Mouse (Mus musculus): ENCODE measurements around the gene Dcaf7.
"Not testable (repeated sequence)": the region's sequence is repeated elsewhere in the genome, so short reads cannot be mapped to it uniquely, and the experiment has no call there.

The Dcaf7 gene

GRCm38 (mm10) chr11:106036548-106037417 lies at the start of gene Dcaf7:
Gene Dcaf7 (plus strand): TSS chr11:106036872.
- in situ Hi-C loops (cut with MboI; ENCODE audit: low pct_unique_long_range_greater_than_20kb in 1 of 2, low sequenced_read_pairs in 2 of 2, unreplicated experiment in 1 of 2): no loop called here

- in situ Hi-C loops (cut with MboI; ENCODE audit: low pct_unique_long_range_greater_than_20kb in 1 of 2, low sequenced_read_pairs in 2 of 2, unreplicated experiment in 1 of 2): no loop called here
Measured at GRCm38 (mm10) chr11:105987446-105987845, 49.2 kb upstream of the Dcaf7 start.

- in situ Hi-C loops (cut with MboI; ENCODE audit: low pct_unique_long_range_greater_than_20kb in 1 of 2, low sequenced_read_pairs in 2 of 2, unreplicated experiment in 1 of 2): no loop called here
Measured at GRCm38 (mm10) chr11:105989446-105989845, 47.2 kb upstream of the Dcaf7 start.

GRCm38 (mm10) chr11:105990231-105990630 lies 46.4 kb upstream of the Dcaf7 start:
- in situ Hi-C loops (cut with MboI; ENCODE audit: low pct_unique_long_range_greater_than_20kb in 1 of 2, low sequenced_read_pairs in 2 of 2, unreplicated experiment in 1 of 2): no loop called here

- in situ Hi-C loops (cut with MboI; ENCODE audit: low pct_unique_long_range_greater_than_20kb in 1 of 2, low sequenced_read_pairs in 2 of 2, unreplicated experiment in 1 of 2): no loop called here
Measured at GRCm38 (mm10) chr11:105994375-105994774, 42.3 kb upstream of the Dcaf7 start, which contains the start of gene Ace3. Gene Ace3 (plus strand): TSS chr11:105994675.

GRCm38 (mm10) chr11:106000062-106000461 lies 36.6 kb upstream of the Dcaf7 start:
- in situ Hi-C loops (cut with MboI; ENCODE audit: low pct_unique_long_range_greater_than_20kb in 1 of 2, low sequenced_read_pairs in 2 of 2, unreplicated experiment in 1 of 2): no loop called here

- in situ Hi-C loops (cut with MboI; ENCODE audit: low pct_unique_long_range_greater_than_20kb in 1 of 2, low sequenced_read_pairs in 2 of 2, unreplicated experiment in 1 of 2): no loop called here
Measured at GRCm38 (mm10) chr11:106001718-106002117, 35.0 kb upstream of the Dcaf7 start.

GRCm38 (mm10) chr11:106004576-106004975 lies 32.1 kb upstream of the Dcaf7 start:
- in situ Hi-C loops (cut with MboI; ENCODE audit: low pct_unique_long_range_greater_than_20kb in 1 of 2, low sequenced_read_pairs in 2 of 2, unreplicated experiment in 1 of 2): no loop called here

- in situ Hi-C loops (cut with MboI; ENCODE audit: low pct_unique_long_range_greater_than_20kb in 1 of 2, low sequenced_read_pairs in 2 of 2, unreplicated experiment in 1 of 2): no loop called here
Measured at GRCm38 (mm10) chr11:106005970-106006369, 30.7 kb upstream of the Dcaf7 start.

GRCm38 (mm10) chr11:106007821-106008220 lies 28.9 kb upstream of the Dcaf7 start, which contains the start of gene Kcnh6:
Gene Kcnh6 (plus strand): TSS chr11:106008124.
- in situ Hi-C loops (cut with MboI; ENCODE audit: low pct_unique_long_range_greater_than_20kb in 1 of 2, low sequenced_read_pairs in 2 of 2, unreplicated experiment in 1 of 2): no loop called here

GRCm38 (mm10) chr11:106012711-106013110 lies 24.0 kb upstream of the Dcaf7 start:
- in situ Hi-C loops (cut with MboI; ENCODE audit: low pct_unique_long_range_greater_than_20kb in 1 of 2, low sequenced_read_pairs in 2 of 2, unreplicated experiment in 1 of 2): no loop called here

- in situ Hi-C loops (cut with MboI; ENCODE audit: low pct_unique_long_range_greater_than_20kb in 1 of 2, low sequenced_read_pairs in 2 of 2, unreplicated experiment in 1 of 2): no loop called here
Measured at GRCm38 (mm10) chr11:106013556-106014225, 23.0 kb upstream of the Dcaf7 start.

GRCm38 (mm10) chr11:106016440-106016839 lies 20.2 kb upstream of the Dcaf7 start:
- in situ Hi-C loops (cut with MboI; ENCODE audit: low pct_unique_long_range_greater_than_20kb in 1 of 2, low sequenced_read_pairs in 2 of 2, unreplicated experiment in 1 of 2): no loop called here

GRCm38 (mm10) chr11:106020051-106020763 lies 16.5 kb upstream of the Dcaf7 start:
- in situ Hi-C loops (cut with MboI; ENCODE audit: low pct_unique_long_range_greater_than_20kb in 1 of 2, low sequenced_read_pairs in 2 of 2, unreplicated experiment in 1 of 2): no loop called here

- in situ Hi-C loops (cut with MboI; ENCODE audit: low pct_unique_long_range_greater_than_20kb in 1 of 2, low sequenced_read_pairs in 2 of 2, unreplicated experiment in 1 of 2): no loop called here
Measured at GRCm38 (mm10) chr11:106025774-106026173, 10.9 kb upstream of the Dcaf7 start.

GRCm38 (mm10) chr11:106026465-106027151 lies 10.1 kb upstream of the Dcaf7 start:
- in situ Hi-C loops (cut with MboI; ENCODE audit: low pct_unique_long_range_greater_than_20kb in 1 of 2, low sequenced_read_pairs in 2 of 2, unreplicated experiment in 1 of 2): no loop called here

- in situ Hi-C loops (cut with MboI; ENCODE audit: low pct_unique_long_range_greater_than_20kb in 1 of 2, low sequenced_read_pairs in 2 of 2, unreplicated experiment in 1 of 2): no loop called here
Measured at GRCm38 (mm10) chr11:106027607-106028006, 9.1 kb upstream of the Dcaf7 start.

GRCm38 (mm10) chr11:106032074-106032473 lies 4.6 kb upstream of the Dcaf7 start:
- in situ Hi-C loops (cut with MboI; ENCODE audit: low pct_unique_long_range_greater_than_20kb in 1 of 2, low sequenced_read_pairs in 2 of 2, unreplicated experiment in 1 of 2): not testable (repeated sequence)

Data from mouse embryonic stem cell (cell line).